Mouse (Mus musculus) liver, embryonic 13.5 days (tissue): ENCODE results near the gene Hoxc4. TPM values are rescaled to one million over a fixed set of nuclear protein-coding genes. Genes with fewer than 3 reads are reported as not detected.

Experiments used
- ATAC-seq: fragments of 200-750 bp; cut with Nextera tagmentation; 2 replicates; pipeline ENCODE4 v1.8.0; 2017; ENCODE audit warnings: low read depth, mild to moderate bottlenecking, moderate number of reproducible peaks, moderate library complexity
- DNase-seq: peaks from one replicate; pipeline ENCODE4 v3.0.0; 2022
- H3K27ac ChIP-seq: fragments of 300-500 bp; sonication (generic); 2 replicates; pipeline ENCODE4 v1.5.1; 2015; ENCODE audit warnings: moderate library complexity, mild to moderate bottlenecking, inconsistent platforms
- H3K27me3 ChIP-seq: fragments of 300-500 bp; sonication (generic); 2 replicates; pipeline ENCODE4 v1.6.1; 2015; ENCODE audit warnings: mild to moderate bottlenecking, inconsistent platforms
- H3K36me3 ChIP-seq: fragments of 300-500 bp; sonication (generic); 2 replicates; pipeline ENCODE4 v1.6.1; 2015; ENCODE audit warnings: mild to moderate bottlenecking, inconsistent platforms
- H3K4me1 ChIP-seq: fragments of 300-500 bp; sonication (generic); replicated peaks from 2 replicates; pipeline ENCODE4 v1.6.1; 2015; ENCODE audit warnings: inconsistent platforms
- H3K4me2 ChIP-seq: fragments of 300-500 bp; sonication (generic); 2 replicates; pipeline ENCODE4 v1.6.1; 2015; ENCODE audit warnings: inconsistent platforms, mild to moderate bottlenecking, moderate library complexity
- H3K4me3 ChIP-seq: fragments of 300-500 bp; sonication (generic); replicated peaks from 2 replicates; pipeline ENCODE4 v1.5.1; 2015; ENCODE audit warnings: mild to moderate bottlenecking, inconsistent platforms
- H3K9ac ChIP-seq: fragments of 300-500 bp; sonication (generic); 2 replicates; pipeline ENCODE4 v1.6.1; 2015; ENCODE audit warnings: mild to moderate bottlenecking, inconsistent platforms
- H3K9me3 ChIP-seq: fragments of 300-500 bp; sonication (generic); replicated peaks from 2 replicates; pipeline ENCODE4 v1.6.1; 2016; ENCODE audit warnings: inconsistent platforms
- WGBS: fragments of 180-500 bp; shearing (Covaris S2); methylation state at CpG from one replicate; pipeline ENCODE4 v1.1.7; 2015; ENCODE audit not compliant: insufficient replicate concordance; 5-methylcytosine and 5-hydroxymethylcytosine counted together
- microRNA counts: library from miRNA; unstranded; fragments of <30 nt; microRNA quantifications from one replicate; lab custom pipeline; 2016
- microRNA-seq: library from miRNA; unstranded; fragments of <30 nt; microRNA quantifications from one replicate; pipeline ENCODE4, GENCODE M21; 2016
- polyA plus RNA-seq: library from polyadenylated mRNA; unstranded; fragments of >200 nt; fragmentation: Nextera tagmentation; extraction: Ambion mirVana; gene quantifications from 2 replicates; pipeline ENCODE4 v1.2.1, GENCODE M21; 2015

Gene Hoxc4
- polyA plus RNA-seq, 1 experiment from 2014 or later = 0.31 TPM

GRCm38 (mm10) chr15:103074663-103075415 lies 56.1 kb downstream of the Hoxc4 start:
- no peaks in the 10 kb centered on the region for H3K4me1 ChIP-seq
- H3K36me3 ChIP-seq = no peaks in the 10 kb centered on the region
- H3K9me3 ChIP-seq = no peaks in the 10 kb centered on the region
- H3K27me3 ChIP-seq = peaks cover 60% of the 10 kb centered on the region
- no peak overlapping the region for H3K4me3 ChIP-seq
- DNase-seq (no peak), ATAC-seq (no peak)
- WGBS = 43% methylated on average over 11 of the region's 11 CpGs
- no peak overlapping the region for H3K4me2 ChIP-seq
- no peak overlapping the region for H3K27ac ChIP-seq
- no peak overlapping the region for H3K9ac ChIP-seq

GRCm38 (mm10) chr15:103077673-103078072 lies 58.9 kb downstream of the Hoxc4 start:
- Histone ChIP-seq H3K27me3 (peaks cover 57% of the 10 kb centered on the region), H3K9me3 (no peaks in the 10 kb centered on the region), H3K27ac (no peak overlapping the region), H3K9ac (no peak overlapping the region), H3K4me3 (no peak overlapping the region), H3K4me2 (no peak overlapping the region), H3K4me1 (no peaks in the 10 kb centered on the region), H3K36me3 (no peaks in the 10 kb centered on the region)
- DNase-seq (no peak), ATAC-seq (no peak)
- WGBS = 58% methylated on average over 2 of the region's 2 CpGs

GRCm38 (mm10) chr15:103082622-103083021 lies 63.9 kb downstream of the Hoxc4 start:
- no peak overlapping the region for H3K4me3 ChIP-seq
- H3K4me2 ChIP-seq = no peak overlapping the region
- ATAC-seq = no peak
- WGBS = 38% methylated on average over 4 of the region's 4 CpGs
- no peaks in the 10 kb centered on the region for H3K9me3 ChIP-seq
- no peak overlapping the region for H3K27ac ChIP-seq
- H3K27me3 ChIP-seq = peaks cover 76% of the 10 kb centered on the region
- no peak for DNase-seq
- H3K36me3 ChIP-seq = no peaks in the 10 kb centered on the region
- H3K4me1 ChIP-seq = peaks cover 28% of the 10 kb centered on the region
- no peak overlapping the region for H3K9ac ChIP-seq

- H3K27ac ChIP-seq = no peak overlapping the region
- ATAC-seq = peak; percentile 76
- H3K9me3 ChIP-seq = no peaks in the 10 kb centered on the region
- H3K4me1 ChIP-seq = peaks cover 28% of the 10 kb centered on the region
- DNase-seq = no peak
- H3K4me2 ChIP-seq = no peak overlapping the region
- no peak overlapping the region for H3K9ac ChIP-seq
- peaks cover 84% of the 10 kb centered on the region for H3K27me3 ChIP-seq
- 38% methylated on average over 1 of the region's 1 CpGs for WGBS
- no peak overlapping the region for H3K4me3 ChIP-seq
- H3K36me3 ChIP-seq = no peaks in the 10 kb centered on the region
Observed at GRCm38 (mm10) chr15:103083598-103083997, 64.9 kb downstream of the Hoxc4 start.

- ATAC-seq = peak; percentile 86
- Histone ChIP-seq H3K27me3 (peaks cover 96% of the 10 kb centered on the region), H3K4me2 (peak overlapping the region; percentile 29)
Observed at GRCm38 (mm10) chr15:103084944-103085343, 66.2 kb downstream of the Hoxc4 start.

GRCm38 (mm10) chr15:103085831-103086671 lies 67.3 kb downstream of the Hoxc4 start:
- Histone ChIP-seq H3K9me3 (no peaks in the 10 kb centered on the region), H3K27me3 (peaks cover 99% of the 10 kb centered on the region), H3K9ac (peak overlapping the region; percentile 36; the same call in 1 of the 2 replicates), H3K27ac (no peak overlapping the region), H3K4me2 (peak overlapping the region; percentile 48), H3K4me1 (peaks cover 28% of the 10 kb centered on the region), H3K4me3 (peak overlapping the region; percentile 18), H3K36me3 (no peaks in the 10 kb centered on the region)
- 3% methylated on average over 61 of the region's 61 CpGs for WGBS
- no peak for DNase-seq
- ATAC-seq = no peak

More at GRCm38 (mm10) chr15:103084944-103085343, 66.2 kb downstream of the Hoxc4 start:
- Histone ChIP-seq H3K4me3 (no peak overlapping the region), H3K27ac (0 out of 2 replicates have a peak overlapping the region, but pooled peaks have one; percentile 55), H3K9me3 (no peaks in the 10 kb centered on the region), H3K36me3 (no peaks in the 10 kb centered on the region), H3K4me1 (peaks cover 28% of the 10 kb centered on the region), H3K9ac (no peak overlapping the region)
- 24% methylated on average over 1 of the region's 1 CpGs for WGBS
- peak; percentile 22 for DNase-seq

MicroRNAs encoded within 50 kb of the gene (microRNA counts, 519-probe panel; counts per million panel counts)
- microRNA mmu-miR-615-3p (lab: Ali Mortazavi, UCI) (114 counts per million), microRNA mmu-miR-615-5p (lab: Ali Mortazavi, UCI) (114 counts per million)

Small RNA genes lying within 50 kb of the gene (microRNA-seq; reads per million reads assigned to microRNA genes)
- gene Mir196a-2 = 20.0 reads per million, percentile 33 among the genes with 10 or more reads in this experiment
- 265 reads per million, percentile 61 among the genes with 10 or more reads in this experiment for gene Mir615

Other genes starting within 250 kb of the Hoxc4 start
- gene Hoxc13, start 97.8 kb upstream of the Hoxc4 start, polyA plus RNA-seq = not detected in 2 replicates
- not detected in 2 replicates for gene Hoxc12, start 82.2 kb upstream of the Hoxc4 start, polyA plus RNA-seq
- gene Hoxc11, start 64.5 kb upstream of the Hoxc4 start, polyA plus RNA-seq = not detected in 2 replicates
- not detected in 2 replicates for gene Hoxc10, start 52.1 kb upstream of the Hoxc4 start, polyA plus RNA-seq
- gene Hoxc5, start 51.5 kb upstream of the Hoxc4 start, polyA plus RNA-seq = 0.27 and 0.28 TPM in 2 replicates
- 0.07 TPM in 1 of 2 replicates, not detected in the other for gene Hoxc9, start 42.5 kb upstream of the Hoxc4 start, polyA plus RNA-seq
- 0.19 and 0.20 TPM in 2 replicates for gene Hoxc8, start 28.3 kb upstream of the Hoxc4 start, polyA plus RNA-seq
- 0.13 and 0.14 TPM in 2 replicates for gene Hoxc6, start 20.7 kb upstream of the Hoxc4 start, polyA plus RNA-seq
- 5.0 and 6.4 TPM in 2 replicates for gene Smug1, start 148.2 kb downstream of the Hoxc4 start, polyA plus RNA-seq
- 61.1 and 76.6 TPM in 2 replicates for gene Cbx5, start 220.9 kb downstream of the Hoxc4 start, polyA plus RNA-seq
- gene Hnrnpa1, start 221.5 kb downstream of the Hoxc4 start, polyA plus RNA-seq = 436 and 495 TPM in 2 replicates
- gene Nfe2, start 239.5 kb downstream of the Hoxc4 start, polyA plus RNA-seq = 171 and 185 TPM in 2 replicates